Mouse (Mus musculus): ENCODE results near the gene Ifne.

DNA sequence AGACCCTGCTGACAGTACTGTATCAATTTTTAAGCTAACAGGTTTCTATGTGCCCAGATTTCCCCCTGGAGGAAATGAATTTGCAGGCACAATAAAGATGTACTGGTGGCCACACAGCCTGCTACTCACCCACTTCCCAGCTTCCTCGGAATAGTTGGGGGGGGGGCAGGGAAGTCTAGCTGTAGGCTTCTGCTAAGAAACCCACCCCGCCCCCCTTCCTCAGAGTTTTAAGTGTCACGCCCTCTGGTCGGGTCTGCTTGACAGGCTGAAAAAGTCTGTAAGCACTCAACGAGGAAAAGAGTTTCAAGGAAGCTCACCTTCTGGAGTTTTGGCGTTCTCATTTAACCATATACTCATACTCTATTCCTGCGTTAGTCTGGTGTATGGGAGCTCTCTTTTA, 16.7 kb downstream of the Ifne start:
- no peak for TF ChIP-seq POLR2A (IDR thresholded peaks at IDR 0.05; ENCODE audit: borderline replicate concordance, extremely low read depth, insufficient read depth, insufficient read length, poor library complexity, severe bottlenecking)
- TF ChIP-seq CTCF (IDR thresholded peaks at IDR 0.05; ENCODE audit: borderline replicate concordance, extremely low read depth, insufficient read depth, insufficient read length), result no peak

Data from brain, embryonic 14.5 days (tissue).